Mouse (Mus musculus): ENCODE measurements around the gene Ankrd34a.

DNA sequence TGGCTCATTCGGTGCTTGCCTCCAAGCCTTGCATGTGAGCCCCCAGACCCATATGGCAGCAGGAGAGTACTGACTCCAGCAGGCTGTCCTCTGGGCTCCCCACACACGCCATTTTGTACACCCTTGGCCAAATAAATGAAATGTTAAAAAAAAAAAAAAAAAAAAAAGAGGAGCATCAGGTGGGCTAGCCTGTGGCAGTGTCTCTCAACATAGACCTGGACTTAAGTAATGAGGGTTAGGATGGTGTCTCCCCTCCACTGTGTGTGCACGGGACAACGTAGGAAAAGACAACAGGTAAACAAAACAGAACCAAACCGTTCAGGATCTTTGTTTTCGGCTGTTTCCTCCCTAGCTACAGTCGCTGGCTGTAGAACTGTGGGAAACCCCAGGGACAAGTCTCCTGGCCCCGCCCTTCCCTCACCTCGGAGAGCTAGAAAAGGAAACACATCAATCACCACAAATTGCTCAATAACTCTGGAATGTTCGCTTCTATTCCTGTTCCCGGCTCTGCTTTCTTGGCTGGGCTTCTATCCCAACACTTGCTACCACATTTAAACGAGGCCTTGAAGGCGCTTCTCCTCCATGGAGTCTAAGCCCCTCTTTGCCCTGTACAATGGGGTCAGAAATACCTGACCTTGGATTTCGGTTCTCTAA, 20.3 kb upstream of the Ankrd34a start:
- no peak for TF ChIP-seq ZKSCAN1 (IDR thresholded peaks at IDR 0.05; ENCODE audit: borderline replicate concordance, low read depth, low read length)
- no peak for TF ChIP-seq USF1 (IDR thresholded peaks at IDR 0.05; ENCODE audit: low read depth, low read length)
- TF ChIP-seq CTCF (conservative IDR thresholded peaks at IDR 0.05 in 1 of 2, IDR thresholded peaks at IDR 0.05 in 1 of 2; ENCODE audit: low read depth in 2 of 2, low read length in 2 of 2), result no peak
- no peak for TF ChIP-seq RAD21 (IDR thresholded peaks at IDR 0.05; ENCODE audit: low read depth, low read length)
- no peak for TF ChIP-seq ETS1 (conservative IDR thresholded peaks at IDR 0.05; ENCODE audit: low read depth, low read length)
- TF ChIP-seq POLR2A (IDR thresholded peaks at IDR 0.05; ENCODE audit: low read depth, low read length), result no peak
- no peak for TF ChIP-seq MAFK (IDR thresholded peaks at IDR 0.05; ENCODE audit: insufficient replicate concordance, low read length)
- no peak; the same call in none of the 2 replicates for TF ChIP-seq MEF2A (IDR thresholded peaks at IDR 0.05; ENCODE audit: borderline replicate concordance, low read depth, low read length)
- no peak for TF ChIP-seq GABPA (IDR thresholded peaks at IDR 0.05; ENCODE audit: insufficient replicate concordance, low read depth, low read length)
- TF ChIP-seq CHD2 (IDR thresholded peaks at IDR 0.05; ENCODE audit: low read length), result no peak

Data from CH12.LX (cell line).